Mouse (Mus musculus): Measurements from ENCODE around the gene Msrb3. TPM values are rescaled to one million over a fixed set of nuclear protein-coding genes. Genes with fewer than 3 reads are reported as not detected.

Msrb3 gene
- polyA plus RNA-seq, 1 experiment from 2014 or later, result 1.2 TPM

Other genes with a start within 250 kb of the Msrb3 start
- 6.4 and 6.6 TPM in 2 replicates for gene Lemd3, start 80.2 kb upstream of the Msrb3 start, polyA plus RNA-seq (2014; fragmentation: Nextera tagmentation; extraction: Ambion mirVana)
- 14.3 and 14.4 TPM in 2 replicates for gene Wif1, start 134.9 kb upstream of the Msrb3 start, polyA plus RNA-seq (2014; fragmentation: Nextera tagmentation; extraction: Ambion mirVana)